Mouse (Mus musculus) thymus, postnatal 10 days (tissue): ENCODE results near the gene Trank1.

Experiments used
- DNase-seq, 2 experiments: peaks; one replicate each; pipeline ENCODE4 v3.0.0; 2021; ENCODE audit warnings: low spot score in 2 of 2

Trank1 gene

DNA sequence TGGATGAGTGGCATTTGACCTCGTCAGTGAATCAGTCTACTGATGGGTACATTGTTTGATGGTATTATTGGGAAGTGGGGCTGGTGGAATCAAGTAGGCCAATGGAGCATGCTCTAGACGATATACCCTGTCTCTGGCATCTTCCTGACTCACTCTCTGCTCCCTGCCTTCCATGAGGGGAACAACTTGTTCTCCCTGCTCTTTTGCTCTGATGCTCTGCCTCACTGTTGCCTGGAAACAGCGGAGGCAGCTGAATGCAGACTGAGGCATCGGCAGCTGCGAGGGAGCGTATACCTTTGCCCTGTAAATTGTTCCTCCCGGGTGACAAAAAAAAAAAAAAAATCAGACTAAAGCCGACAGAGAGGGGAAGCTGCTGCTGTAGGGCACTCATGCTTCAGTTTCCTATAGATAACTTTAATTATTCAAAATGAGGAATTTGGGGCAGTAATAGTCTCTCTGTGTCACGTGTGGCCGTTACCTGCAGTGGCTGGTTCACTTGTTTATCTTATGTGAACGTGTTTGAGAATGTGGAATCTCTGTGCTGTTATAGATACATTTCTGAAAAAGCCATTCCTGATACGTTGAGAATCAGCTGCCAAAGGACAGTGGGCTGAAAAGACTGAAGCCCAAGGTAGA lies 9.2 kb upstream of the Trank1 start:
- DNase-seq, result no peak

DNA sequence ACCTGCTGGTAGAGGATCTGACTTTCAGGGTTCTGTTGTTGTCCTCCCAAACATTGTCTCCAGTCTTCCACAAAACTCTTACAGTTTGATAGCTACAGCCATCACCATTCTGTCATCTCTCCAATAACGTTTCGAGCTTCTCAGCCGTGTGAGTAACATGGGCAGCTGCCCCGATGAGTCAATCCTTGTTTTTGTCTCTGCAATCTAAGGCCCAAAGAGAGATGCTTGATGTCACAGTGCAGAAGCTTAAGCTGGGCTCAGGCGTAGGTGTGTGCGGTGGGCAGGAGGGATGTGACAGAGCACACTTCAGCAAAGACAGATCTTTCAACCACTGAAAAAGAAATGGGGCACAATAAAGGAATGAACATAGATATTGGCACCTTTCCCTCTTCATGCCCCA lies 7.5 kb upstream of the Trank1 start:
- no peak for DNase-seq

- DNase-seq, result no peak
Measured at GRCm38 (mm10) chr9:111306142-111306541, 5.4 kb upstream of the Trank1 start.

DNA sequence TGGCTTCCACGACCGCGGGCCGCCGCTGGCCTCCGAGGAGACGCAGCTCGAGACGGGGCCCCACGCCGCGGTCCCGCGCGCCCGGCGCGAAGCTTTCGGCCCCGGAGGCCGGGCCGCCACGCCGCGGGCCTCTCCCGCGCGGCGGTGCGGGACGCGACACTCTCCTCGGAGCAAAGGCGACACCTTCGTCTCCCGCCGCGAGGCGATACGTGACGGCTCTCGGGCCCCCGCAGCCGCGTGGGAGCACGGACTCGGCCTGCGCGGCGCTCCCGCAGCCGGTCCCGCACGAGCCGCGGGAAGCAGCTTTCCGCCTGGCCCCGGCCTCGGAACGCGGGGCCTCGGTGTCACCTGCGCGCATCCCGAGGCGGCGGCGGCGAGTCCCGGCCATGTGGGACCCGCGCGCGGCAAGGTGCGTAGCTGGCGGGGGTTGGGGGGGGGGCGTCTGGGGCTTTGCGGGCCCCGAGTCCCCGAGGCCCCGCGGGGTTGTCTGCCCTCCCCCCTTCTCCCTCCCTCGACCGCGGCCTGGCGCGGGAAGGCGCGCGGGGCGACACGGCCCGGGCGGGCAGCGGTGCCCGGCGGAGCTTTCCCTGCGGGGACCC lies 403 bp downstream of the Trank1 start:
- no peak for DNase-seq

DNA sequence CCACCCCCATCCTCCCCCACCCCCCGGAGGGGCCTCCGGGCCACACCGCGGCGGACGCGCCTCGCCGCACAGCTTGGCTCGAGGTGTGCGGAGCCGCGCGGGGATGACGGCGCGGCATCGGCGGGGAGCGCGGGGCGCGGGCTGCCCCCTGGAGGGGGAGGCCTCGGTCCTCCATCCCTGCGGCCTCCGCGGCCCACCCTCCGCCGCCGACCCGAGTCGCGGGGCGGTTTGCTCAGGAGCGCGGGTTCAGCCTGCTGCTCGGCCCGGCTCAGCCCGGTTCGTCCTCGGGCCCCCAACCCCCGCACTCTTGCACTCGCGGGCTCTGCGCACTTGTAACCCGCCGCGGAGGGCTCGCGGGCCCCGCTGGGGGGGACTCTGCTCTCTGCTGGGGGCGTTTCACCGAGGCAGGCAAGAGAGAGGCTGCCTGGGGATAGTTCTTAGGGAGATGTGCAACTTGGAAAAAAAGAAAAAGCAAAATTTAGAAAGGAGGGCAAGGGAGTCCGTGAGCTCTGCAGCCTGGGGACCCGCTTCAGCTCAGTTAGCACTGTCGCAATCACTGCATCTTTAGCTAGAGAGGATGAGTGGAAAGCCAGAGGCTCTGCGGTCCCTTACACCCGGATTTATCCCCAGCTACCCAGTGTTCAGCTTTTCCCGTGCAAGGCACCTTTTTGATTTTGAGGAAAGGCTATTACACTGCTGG lies 1.1 kb downstream of the Trank1 start:
- DNase-seq, result no peak

DNA sequence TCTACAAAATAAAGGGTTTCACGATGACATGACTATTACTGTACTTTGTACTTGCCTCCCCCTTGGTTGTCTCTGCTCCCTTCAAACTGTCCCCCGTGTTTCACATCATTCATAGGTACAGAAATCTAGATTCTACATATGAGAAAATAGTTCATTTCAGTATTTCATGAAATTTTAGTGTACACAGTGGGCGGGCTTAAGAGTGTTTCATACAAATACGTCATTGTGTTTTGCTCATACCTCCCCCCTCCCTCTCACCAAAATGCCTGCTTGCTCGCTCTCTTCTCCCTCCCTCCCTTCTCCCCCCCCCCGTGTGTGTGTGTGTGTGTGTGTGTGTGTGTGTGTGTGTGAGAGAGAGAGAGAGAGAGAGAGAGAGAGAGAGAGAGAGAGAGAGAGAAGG lies 1.8 kb downstream of the Trank1 start:
- no peak for DNase-seq

- no peak for DNase-seq
Measured at GRCm38 (mm10) chr9:111313793-111314192, 2.3 kb downstream of the Trank1 start.

GRCm38 (mm10) chr9:111314219-111314618 lies 2.7 kb downstream of the Trank1 start:
- DNase-seq, result peak; percentile 5 to 47

DNA sequence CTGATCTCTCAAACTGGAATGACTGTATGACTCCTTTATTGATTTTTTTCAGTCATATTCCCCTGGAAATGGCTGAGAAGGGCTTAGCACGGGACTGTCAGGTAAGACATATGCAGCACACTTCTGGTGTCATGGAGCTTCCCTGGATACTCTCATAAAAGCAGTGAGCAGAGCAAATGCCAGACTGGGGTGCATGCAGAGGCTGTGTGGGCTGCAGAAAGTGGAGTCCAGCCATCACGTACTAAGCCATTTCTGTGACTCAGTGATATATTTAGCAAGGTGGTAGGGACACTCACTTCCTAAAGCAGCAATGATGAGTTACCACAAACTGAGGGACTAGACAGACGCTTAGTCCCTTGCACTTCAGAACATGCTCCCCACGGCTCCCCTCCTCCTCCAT lies 9.4 kb downstream of the Trank1 start:
- no peak for DNase-seq

- no peak for DNase-seq
Measured at GRCm38 (mm10) chr9:111324881-111325280, 13.3 kb downstream of the Trank1 start.

DNA sequence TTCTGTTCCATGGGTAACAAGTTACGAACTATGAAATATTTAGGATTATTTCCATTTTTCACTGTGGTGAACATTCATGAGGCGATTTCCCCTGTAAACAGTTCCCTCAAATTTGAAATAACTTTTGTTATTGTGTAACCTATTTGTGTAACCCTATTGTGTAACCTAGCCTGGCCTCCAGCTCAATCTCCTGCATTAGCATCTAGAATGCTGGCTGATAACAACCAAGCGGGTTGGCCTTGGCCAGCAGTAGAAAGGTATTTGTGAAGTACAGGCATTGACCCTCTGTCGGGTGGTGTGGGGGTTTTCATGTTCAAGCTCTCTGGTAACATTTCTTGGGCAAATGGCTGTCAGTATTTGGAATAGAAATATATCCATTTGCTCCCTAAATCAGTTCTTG lies 18.3 kb downstream of the Trank1 start:
- no peak for DNase-seq

- no peak for DNase-seq
Measured at GRCm38 (mm10) chr9:111333790-111334189, 22.3 kb downstream of the Trank1 start.

- DNase-seq, result no peak
Measured at GRCm38 (mm10) chr9:111334555-111335164, 23.1 kb downstream of the Trank1 start.

DNA sequence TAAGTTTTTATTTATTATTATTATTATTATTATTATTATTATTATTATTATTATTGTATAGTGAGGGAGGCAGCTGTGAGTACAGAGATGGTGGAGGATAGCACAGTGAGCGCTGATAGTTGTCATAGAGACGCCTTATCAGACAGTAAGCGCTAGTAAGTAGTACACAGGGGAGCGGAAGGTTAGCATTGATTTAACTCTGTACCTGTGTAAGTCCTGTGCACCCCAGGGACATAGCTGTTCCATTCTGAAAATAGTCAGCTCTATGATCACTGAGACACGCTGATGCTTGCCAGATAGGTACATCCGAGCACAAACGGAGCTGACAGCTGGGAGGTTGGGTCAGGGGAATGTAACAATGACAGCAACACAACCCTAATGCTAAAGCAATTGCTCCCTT lies 39.7 kb downstream of the Trank1 start:
- DNase-seq, result no peak

DNA sequence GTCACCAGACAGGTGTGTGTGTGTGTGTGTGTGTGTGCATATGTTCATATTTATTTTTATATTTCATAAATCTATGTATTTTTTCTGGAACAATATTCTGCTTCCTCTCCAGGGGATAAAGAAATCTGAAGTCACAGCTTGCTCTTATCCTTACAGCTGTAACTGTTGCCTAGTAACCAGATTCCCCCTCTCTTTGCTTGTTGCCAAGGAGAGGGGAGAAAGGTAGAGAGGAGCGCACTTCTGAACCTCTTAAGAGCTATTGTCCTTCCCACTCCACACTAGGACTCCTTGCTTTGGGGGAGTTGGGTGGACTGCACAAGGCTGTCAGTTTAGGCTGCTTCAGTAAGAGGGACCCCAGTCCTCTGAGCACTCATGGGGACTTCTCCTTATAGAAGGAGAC lies 40.1 kb downstream of the Trank1 start:
- no peak for DNase-seq

- DNase-seq, result no peak
Measured at GRCm38 (mm10) chr9:111352646-111353045, 41.1 kb downstream of the Trank1 start.

- DNase-seq, result no peak
Measured at GRCm38 (mm10) chr9:111355041-111355440, 43.5 kb downstream of the Trank1 start.

GRCm38 (mm10) chr9:111356386-111356785 lies 44.8 kb downstream of the Trank1 start:
- no peak for DNase-seq

GRCm38 (mm10) chr9:111363656-111364055 lies 52.1 kb downstream of the Trank1 start:
- DNase-seq, result no peak

DNA sequence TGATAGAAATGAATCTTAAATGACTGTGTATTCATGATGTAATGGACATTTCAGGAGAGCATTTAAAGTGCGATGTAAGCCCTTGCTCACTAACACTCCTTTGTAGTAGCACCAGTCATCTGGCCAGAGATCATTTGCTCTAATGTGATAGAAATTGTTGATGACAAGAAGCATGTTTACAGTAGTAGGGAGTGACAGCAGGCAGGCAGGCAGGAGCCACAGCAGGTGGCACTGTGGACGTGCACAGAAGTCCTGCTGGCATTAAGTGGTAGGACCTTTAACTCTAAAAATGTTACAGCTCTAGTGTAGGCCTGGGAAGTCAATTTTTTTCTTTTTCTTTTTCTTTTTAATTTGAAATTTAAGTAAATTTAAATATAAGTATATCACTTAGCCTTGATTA lies 56.2 kb downstream of the Trank1 start:
- DNase-seq, result no peak

- no peak for DNase-seq
Measured at GRCm38 (mm10) chr9:111372079-111372478, 60.5 kb downstream of the Trank1 start.

GRCm38 (mm10) chr9:111377868-111378267 lies 66.3 kb downstream of the Trank1 start:
- no peak for DNase-seq
